Mouse (Mus musculus): Measurements from ENCODE around the gene Tfdp2. TPM values are rescaled to one million over a fixed set of nuclear protein-coding genes. Genes with fewer than 3 reads are reported as not detected.

Gene Tfdp2
- polyA plus RNA-seq, 1 experiment, result 59.5 TPM

DNA sequence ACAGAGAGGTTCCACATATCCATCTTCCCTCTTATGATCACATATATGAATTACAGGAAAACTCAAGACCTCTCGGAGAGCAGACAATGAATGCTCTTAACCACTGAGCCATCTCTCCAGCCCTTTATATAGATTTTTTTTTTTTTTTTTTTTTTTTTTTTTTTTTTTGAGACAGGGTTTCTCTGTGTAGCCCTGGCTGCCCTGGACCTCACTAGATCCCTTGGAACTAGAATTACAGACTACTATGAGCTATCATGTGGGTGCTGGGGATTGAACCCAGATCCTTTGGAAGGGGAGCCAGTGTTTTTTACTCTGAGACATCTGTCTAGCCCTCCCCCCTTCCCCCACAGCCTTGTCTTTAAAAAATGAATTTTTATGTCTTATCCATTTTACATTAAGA, 21.2 kb downstream of the Tfdp2 start:
- Histone ChIP-seq H3K36me3 (ENCODE audit: control insufficient read depth, insufficient read depth, low read length, poor library complexity, severe bottlenecking) (no peaks in the 10 kb centered on the region; the same call in 1 of the 2 replicates), H3K9me3 (replicated peaks; ENCODE audit: control insufficient read depth, insufficient read depth, low read length, poor library complexity, severe bottlenecking) (no peaks in the 10 kb centered on the region), H3K4me3 (ENCODE audit: low read depth, low read length) (no peak overlapping the region), H3K27me3 (ENCODE audit: control insufficient read depth, insufficient read depth, low read length, poor library complexity, severe bottlenecking) (no peaks in the 10 kb centered on the region), H3K4me1 (ENCODE audit: control insufficient read depth, insufficient read depth, low read length) (peaks cover 3% of the 10 kb centered on the region), H3K9ac (ENCODE audit: low read depth, poor library complexity, severe bottlenecking) (no peak overlapping the region), H3K27ac (ENCODE audit: insufficient read depth, low read length) (no peak overlapping the region)
- no peak for TF ChIP-seq EP300 (IDR thresholded peaks at IDR 0.05; ENCODE audit: insufficient read depth, low read depth, low read length)
- TF ChIP-seq CTCF (IDR thresholded peaks at IDR 0.05; ENCODE audit: low read depth, low read length), result no peak
- no peak for TF ChIP-seq POLR2A (IDR thresholded peaks at IDR 0.05; ENCODE audit: insufficient read depth, low read length)

DNA sequence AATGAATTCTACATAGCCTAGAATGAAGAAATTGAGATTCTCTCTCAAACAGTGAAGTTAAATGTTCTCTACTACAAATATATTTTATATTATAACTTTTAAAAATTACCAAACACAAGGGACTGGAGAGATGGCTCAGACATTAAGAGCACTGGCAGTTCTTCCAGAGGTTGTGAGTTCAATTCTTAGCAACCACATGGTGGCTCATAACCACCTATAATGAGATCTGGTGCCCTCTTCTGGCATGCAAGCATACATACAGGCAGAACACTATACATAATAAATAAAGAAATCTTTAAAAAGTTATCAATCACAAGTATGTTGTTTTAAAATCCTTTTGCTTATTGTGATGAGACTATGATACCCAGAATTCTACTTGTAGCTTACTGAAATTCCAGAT, 21.7 kb downstream of the Tfdp2 start:
- Histone ChIP-seq H3K36me3 (ENCODE audit: control insufficient read depth, insufficient read depth, low read length, poor library complexity, severe bottlenecking) (no peaks in the 10 kb centered on the region; the same call in 1 of the 2 replicates), H3K9me3 (replicated peaks; ENCODE audit: control insufficient read depth, insufficient read depth, low read length, poor library complexity, severe bottlenecking) (no peaks in the 10 kb centered on the region), H3K9ac (ENCODE audit: low read depth, poor library complexity, severe bottlenecking) (no peak overlapping the region), H3K4me3 (ENCODE audit: low read depth, low read length) (no peak overlapping the region), H3K27ac (ENCODE audit: insufficient read depth, low read length) (no peak overlapping the region), H3K4me1 (ENCODE audit: control insufficient read depth, insufficient read depth, low read length) (peaks cover 2% of the 10 kb centered on the region), H3K27me3 (ENCODE audit: control insufficient read depth, insufficient read depth, low read length, poor library complexity, severe bottlenecking) (no peaks in the 10 kb centered on the region)
- TF ChIP-seq CTCF (IDR thresholded peaks at IDR 0.05; ENCODE audit: low read depth, low read length), result no peak
- TF ChIP-seq POLR2A (IDR thresholded peaks at IDR 0.05; ENCODE audit: insufficient read depth, low read length), result no peak
- no peak for TF ChIP-seq EP300 (IDR thresholded peaks at IDR 0.05; ENCODE audit: insufficient read depth, low read depth, low read length)

DNA sequence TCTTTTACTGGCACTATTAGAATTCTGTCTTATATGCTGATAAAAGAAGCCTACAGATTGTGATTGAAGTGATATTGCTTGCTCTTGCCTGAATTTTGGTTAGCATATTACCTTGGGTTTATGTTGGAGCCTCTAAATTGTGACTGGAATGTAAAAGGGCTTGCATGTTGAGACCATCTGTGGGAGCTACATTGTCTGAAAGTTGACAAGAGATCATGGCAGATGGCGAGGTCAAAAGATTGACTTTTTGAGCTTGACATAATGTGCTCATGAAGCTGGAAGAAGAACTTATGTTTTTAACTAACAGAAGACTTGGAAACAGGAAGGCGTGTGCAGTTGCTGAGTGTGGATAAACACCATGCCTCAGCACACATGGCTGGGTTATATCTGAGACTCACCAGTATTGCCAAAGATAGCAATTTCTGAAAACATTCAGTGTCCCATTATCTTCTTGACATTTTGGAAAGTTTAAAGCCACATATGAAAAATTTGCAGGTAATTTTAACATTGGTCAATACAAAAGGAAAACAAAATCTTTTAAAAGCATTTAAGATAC, 23.1 kb downstream of the Tfdp2 start:
- no peaks in the 10 kb centered on the region for H3K27me3 ChIP-seq (ENCODE audit: control insufficient read depth, insufficient read depth, low read length, poor library complexity, severe bottlenecking)
- no peak overlapping the region for H3K9ac ChIP-seq (ENCODE audit: low read depth, poor library complexity, severe bottlenecking)
- no peaks in the 10 kb centered on the region for H3K4me1 ChIP-seq (ENCODE audit: control insufficient read depth, insufficient read depth, low read length)
- no peaks in the 10 kb centered on the region; the same call in 1 of the 2 replicates for H3K36me3 ChIP-seq (ENCODE audit: control insufficient read depth, insufficient read depth, low read length, poor library complexity, severe bottlenecking)
- H3K27ac ChIP-seq (ENCODE audit: insufficient read depth, low read length), result no peak overlapping the region
- no peak overlapping the region for H3K4me3 ChIP-seq (ENCODE audit: low read depth, low read length)
- H3K9me3 ChIP-seq (replicated peaks; ENCODE audit: control insufficient read depth, insufficient read depth, low read length, poor library complexity, severe bottlenecking), result no peaks in the 10 kb centered on the region
- TF ChIP-seq POLR2A (IDR thresholded peaks at IDR 0.05; ENCODE audit: insufficient read depth, low read length) (no peak), EP300 (IDR thresholded peaks at IDR 0.05; ENCODE audit: insufficient read depth, low read depth, low read length) (no peak), CTCF (IDR thresholded peaks at IDR 0.05; ENCODE audit: low read depth, low read length) (no peak)

DNA sequence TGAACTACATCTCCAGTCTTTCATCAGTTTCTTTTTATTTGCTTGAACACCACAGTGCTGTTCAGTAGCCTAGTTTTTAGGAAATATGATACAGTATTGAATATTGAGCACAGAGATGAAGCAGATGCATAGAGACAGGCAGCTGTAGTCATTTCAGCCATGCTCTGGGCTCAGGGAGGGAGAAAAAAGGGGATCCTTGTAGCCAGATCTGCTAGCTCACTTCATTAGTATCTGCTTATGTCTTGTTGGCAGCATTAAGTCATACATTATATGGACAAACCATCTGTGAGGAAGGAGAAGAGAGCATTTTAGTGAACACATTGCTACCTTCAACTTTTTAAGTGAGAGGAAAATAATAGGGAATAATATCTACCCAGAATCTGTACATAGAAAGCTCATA, 24.3 kb downstream of the Tfdp2 start:
- Histone ChIP-seq H3K9me3 (replicated peaks; ENCODE audit: control insufficient read depth, insufficient read depth, low read length, poor library complexity, severe bottlenecking) (no peaks in the 10 kb centered on the region), H3K27ac (ENCODE audit: insufficient read depth, low read length) (no peak overlapping the region), H3K36me3 (ENCODE audit: control insufficient read depth, insufficient read depth, low read length, poor library complexity, severe bottlenecking) (no peaks in the 10 kb centered on the region), H3K4me3 (ENCODE audit: low read depth, low read length) (no peak overlapping the region), H3K4me1 (ENCODE audit: control insufficient read depth, insufficient read depth, low read length) (no peaks in the 10 kb centered on the region), H3K27me3 (ENCODE audit: control insufficient read depth, insufficient read depth, low read length, poor library complexity, severe bottlenecking) (no peaks in the 10 kb centered on the region), H3K9ac (ENCODE audit: low read depth, poor library complexity, severe bottlenecking) (no peak overlapping the region)
- no peak for TF ChIP-seq EP300 (IDR thresholded peaks at IDR 0.05; ENCODE audit: insufficient read depth, low read depth, low read length)
- TF ChIP-seq POLR2A (IDR thresholded peaks at IDR 0.05; ENCODE audit: insufficient read depth, low read length), result no peak
- TF ChIP-seq CTCF (IDR thresholded peaks at IDR 0.05; ENCODE audit: low read depth, low read length), result no peak

DNA sequence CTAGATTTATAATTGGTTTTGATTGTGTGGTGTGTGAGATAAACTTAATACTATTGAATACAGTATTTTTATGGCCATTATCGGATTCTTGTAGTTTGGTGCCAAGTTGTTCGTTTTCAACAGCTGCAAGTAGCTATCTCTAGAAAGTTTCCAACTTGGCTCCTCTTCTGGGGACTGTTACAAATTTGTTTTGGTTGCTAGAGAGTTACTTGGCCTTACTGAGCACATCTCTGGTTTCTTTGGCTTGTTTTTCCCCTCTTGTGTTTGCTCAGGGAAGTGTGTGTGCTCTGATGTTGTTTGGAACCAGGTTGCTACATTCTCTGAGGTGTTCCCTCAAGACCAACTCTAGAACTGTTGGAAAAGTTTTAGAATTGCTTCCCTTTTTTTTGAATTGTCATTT, 27.2 kb downstream of the Tfdp2 start:
- Histone ChIP-seq H3K27me3 (ENCODE audit: control insufficient read depth, insufficient read depth, low read length, poor library complexity, severe bottlenecking) (no peaks in the 10 kb centered on the region), H3K27ac (ENCODE audit: insufficient read depth, low read length) (no peak overlapping the region), H3K9ac (ENCODE audit: low read depth, poor library complexity, severe bottlenecking) (no peak overlapping the region), H3K9me3 (replicated peaks; ENCODE audit: control insufficient read depth, insufficient read depth, low read length, poor library complexity, severe bottlenecking) (no peaks in the 10 kb centered on the region), H3K4me3 (ENCODE audit: low read depth, low read length) (no peak overlapping the region), H3K4me1 (ENCODE audit: control insufficient read depth, insufficient read depth, low read length) (peaks cover 1% of the 10 kb centered on the region), H3K36me3 (ENCODE audit: control insufficient read depth, insufficient read depth, low read length, poor library complexity, severe bottlenecking) (no peaks in the 10 kb centered on the region)
- TF ChIP-seq EP300 (IDR thresholded peaks at IDR 0.05; ENCODE audit: insufficient read depth, low read depth, low read length) (no peak), CTCF (IDR thresholded peaks at IDR 0.05; ENCODE audit: low read depth, low read length) (no peak)

DNA sequence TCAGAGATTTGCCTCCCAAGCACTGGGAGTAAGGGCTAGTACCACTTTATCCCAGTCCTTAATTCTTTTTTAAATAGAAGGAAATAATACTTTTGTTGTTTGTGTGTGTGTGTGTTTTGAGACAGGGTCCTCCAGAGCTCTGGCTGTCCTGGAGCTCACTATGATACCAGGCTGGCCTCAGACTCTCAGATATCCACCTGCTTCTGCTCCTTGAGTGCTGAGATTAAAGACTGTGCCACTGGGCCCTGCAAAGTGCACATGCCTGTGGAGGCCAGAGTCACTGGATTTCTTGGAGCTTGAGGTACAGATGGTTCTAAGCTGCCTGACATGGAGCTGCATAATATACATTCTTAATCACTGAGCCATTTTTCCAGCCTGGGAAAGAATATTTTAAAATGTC, 32.2 kb downstream of the Tfdp2 start:
- no peaks in the 10 kb centered on the region for H3K9me3 ChIP-seq (replicated peaks; ENCODE audit: control insufficient read depth, insufficient read depth, low read length, poor library complexity, severe bottlenecking)
- TF ChIP-seq POLR2A (IDR thresholded peaks at IDR 0.05; ENCODE audit: insufficient read depth, low read length), result no peak
- no peak for TF ChIP-seq EP300 (IDR thresholded peaks at IDR 0.05; ENCODE audit: insufficient read depth, low read depth, low read length)
- TF ChIP-seq CTCF (IDR thresholded peaks at IDR 0.05; ENCODE audit: low read depth, low read length), result no peak
- peaks cover 5% of the 10 kb centered on the region for H3K4me1 ChIP-seq (ENCODE audit: control insufficient read depth, insufficient read depth, low read length)
- H3K27me3 ChIP-seq (ENCODE audit: control insufficient read depth, insufficient read depth, low read length, poor library complexity, severe bottlenecking), result no peaks in the 10 kb centered on the region
- H3K36me3 ChIP-seq (ENCODE audit: control insufficient read depth, insufficient read depth, low read length, poor library complexity, severe bottlenecking), result no peaks in the 10 kb centered on the region
- no peak overlapping the region for H3K4me3 ChIP-seq (ENCODE audit: low read depth, low read length)
- no peak overlapping the region for H3K9ac ChIP-seq (ENCODE audit: low read depth, poor library complexity, severe bottlenecking)
- peak overlapping the region; percentile 32; the same call in 1 of the 2 replicates for H3K27ac ChIP-seq (ENCODE audit: insufficient read depth, low read length)

Measured in ES-Bruce4 (cell line).